Mouse (Mus musculus): ENCODE results near the gene Eml2. TPM values are rescaled to one million over a fixed set of nuclear protein-coding genes. Genes with fewer than 3 reads are reported as not detected.

Eml2 gene
- total RNA-seq, 2 experiments from 2014 or later = 131 to 138 TPM

DNA sequence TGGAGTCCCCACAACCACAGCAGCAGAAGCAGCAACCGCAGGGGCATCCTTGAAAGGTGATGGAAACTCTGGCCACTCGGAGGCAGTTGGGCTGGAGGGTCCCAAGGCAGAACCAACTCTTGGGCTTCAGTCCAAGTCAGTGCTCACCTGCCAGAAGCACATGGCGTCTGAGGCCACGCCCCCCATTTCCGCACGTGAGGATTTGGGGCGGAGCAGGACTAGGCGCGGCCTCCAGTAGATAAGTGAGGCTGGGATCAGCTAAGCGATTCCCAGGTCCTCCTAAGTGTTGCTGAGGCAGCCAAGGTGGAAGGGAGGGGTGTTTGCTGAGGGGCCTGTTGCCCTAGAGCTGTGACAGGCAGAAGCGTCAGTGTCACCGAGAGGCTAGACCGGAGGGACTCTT lies 11.2 kb upstream of the Eml2 start:
- H3K4me3 ChIP-seq = no peak overlapping the region

DNA sequence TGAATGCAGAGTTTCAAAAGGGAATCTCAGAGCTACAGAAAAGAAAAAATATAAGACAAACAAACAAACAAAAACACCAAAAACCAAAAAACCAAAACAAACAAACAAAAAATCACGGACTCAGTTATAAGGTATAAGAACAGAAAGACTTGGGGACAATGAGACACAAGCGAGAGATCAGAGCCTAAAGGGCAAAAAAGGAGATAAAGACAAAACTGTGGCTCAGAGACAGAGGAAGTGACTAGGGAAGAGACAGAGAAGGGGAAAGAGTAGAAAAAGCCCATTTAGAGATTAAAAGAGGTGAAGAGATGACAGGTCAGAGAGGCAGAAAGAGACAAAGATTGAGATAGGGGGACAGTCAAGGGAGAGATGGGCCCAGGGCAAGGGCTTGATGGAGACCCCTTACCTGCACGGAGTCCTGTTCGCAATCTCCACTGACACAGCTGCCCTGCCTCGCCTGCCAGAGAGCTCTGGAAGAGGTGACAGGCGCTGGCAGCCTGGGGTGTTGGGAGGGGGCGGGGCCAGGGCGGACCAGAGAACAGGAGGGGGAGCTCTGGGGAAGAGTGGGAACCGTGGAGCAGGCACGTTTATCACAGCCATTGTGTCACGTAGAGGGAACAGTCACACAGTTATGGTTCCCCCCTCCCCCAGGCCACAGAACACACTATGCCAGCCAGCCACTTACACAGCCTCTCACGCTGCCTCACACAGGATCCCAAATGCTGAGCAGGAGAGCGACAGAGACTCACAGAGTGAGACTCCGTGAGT lies 10.4 kb upstream of the Eml2 start, which contains the start of gene Gipr:
TSS of gene Gipr (minus strand) at position 472 of the 768 bp plus-strand sequence.
- no peak for DNase-seq (ENCODE audit: extremely low spot score in 1 of 2, low spot score in 2 of 2)
- H3K27ac ChIP-seq = no peak within 1 kb of the TSS
- no peak within 1 kb of the TSS for H3K4me3 ChIP-seq
- intact Hi-C loops (cut with DNase I) = no loop called here
- no peak for TF ChIP-seq CTCF (IDR thresholded peaks at IDR 0.05)

More for the DNA sequence above, 11.2 kb upstream of the Eml2 start:
- no peak for TF ChIP-seq CTCF (IDR thresholded peaks at IDR 0.05)
- no peak for DNase-seq (ENCODE audit: extremely low spot score in 1 of 2, low spot score in 2 of 2)
- H3K27ac ChIP-seq = no peak overlapping the region
- intact Hi-C loops (cut with DNase I) = no loop called here

DNA sequence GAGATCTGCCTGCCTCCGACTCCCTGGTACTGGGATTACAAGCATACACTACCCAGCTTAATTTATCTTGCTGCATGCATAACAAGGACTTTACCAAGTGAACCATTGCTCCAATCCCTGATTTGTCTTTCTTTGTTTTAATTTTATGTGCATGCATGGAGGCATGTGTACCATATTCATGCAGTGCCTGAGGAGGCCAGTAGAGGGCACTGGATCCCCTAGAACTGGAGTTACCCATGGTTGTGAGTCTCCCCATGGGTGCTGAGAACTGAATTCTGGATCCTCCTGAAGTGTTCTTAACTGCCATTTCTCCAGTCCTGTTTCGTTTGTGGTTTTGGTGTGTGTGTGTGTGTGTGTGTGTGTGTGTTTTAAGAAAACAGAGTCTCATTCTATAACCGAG lies 9.2 kb upstream of the Eml2 start:
- TF ChIP-seq CTCF (IDR thresholded peaks at IDR 0.05) = no peak; the same call in 1 of the 2 replicates
- Histone ChIP-seq H3K27ac (no peak overlapping the region), H3K4me3 (no peak overlapping the region)
- DNase-seq (ENCODE audit: extremely low spot score in 1 of 2, low spot score in 2 of 2) = no peak
- intact Hi-C loops (cut with DNase I) = no loop called here

DNA sequence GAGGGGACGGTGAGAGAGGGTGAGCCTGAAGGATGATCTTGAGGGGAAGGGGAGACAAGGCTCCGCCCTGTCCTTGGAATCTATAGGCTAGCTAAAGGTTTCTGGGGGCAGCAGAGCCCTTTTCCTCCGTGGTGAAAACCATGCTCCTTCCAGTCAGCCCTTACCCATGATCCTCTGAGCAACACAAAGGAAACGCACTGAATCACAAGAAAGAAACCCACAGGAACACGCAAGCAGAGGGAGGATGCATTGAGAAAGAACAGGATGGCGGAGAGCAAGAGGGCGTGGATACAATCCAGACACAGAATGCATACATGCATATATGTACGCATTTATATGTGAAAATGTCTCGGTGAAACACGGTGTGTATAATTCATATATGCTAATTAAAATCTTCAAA lies 6.7 kb upstream of the Eml2 start:
- intact Hi-C loops (cut with DNase I) = no loop called here
- Histone ChIP-seq H3K27ac (peak overlapping the region; percentile 54; the same call in 1 of the 2 replicates), H3K4me3 (no peak overlapping the region)
- no peak for TF ChIP-seq CTCF (IDR thresholded peaks at IDR 0.05)
- no peak for DNase-seq (ENCODE audit: extremely low spot score in 1 of 2, low spot score in 2 of 2)

DNA sequence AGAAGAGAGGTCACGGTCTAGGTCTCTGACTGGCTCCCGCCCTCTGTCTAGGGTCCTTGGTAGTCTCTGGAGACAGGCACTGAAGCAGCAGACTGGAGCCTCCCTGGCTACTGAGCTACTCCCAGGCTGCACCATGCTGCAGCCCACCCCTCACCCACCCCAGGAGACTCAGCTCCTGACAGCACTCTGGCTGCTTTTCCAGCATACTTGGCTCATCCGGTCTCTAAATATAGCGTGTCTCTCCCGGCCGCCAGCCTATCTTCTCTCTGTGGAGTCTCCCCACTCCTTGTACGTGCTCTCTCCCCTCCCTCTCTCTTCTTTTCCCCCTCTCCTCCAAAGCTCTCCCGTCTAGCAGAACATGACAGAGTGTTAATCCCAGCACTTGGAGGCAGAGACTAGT lies 6.1 kb upstream of the Eml2 start:
- H3K4me3 ChIP-seq = no peak overlapping the region
- peak overlapping the region; percentile 54 for H3K27ac ChIP-seq
- no peak for TF ChIP-seq CTCF (IDR thresholded peaks at IDR 0.05)
- intact Hi-C loops (cut with DNase I) = no loop called here
- DNase-seq (ENCODE audit: extremely low spot score in 1 of 2, low spot score in 2 of 2) = no peak

DNA sequence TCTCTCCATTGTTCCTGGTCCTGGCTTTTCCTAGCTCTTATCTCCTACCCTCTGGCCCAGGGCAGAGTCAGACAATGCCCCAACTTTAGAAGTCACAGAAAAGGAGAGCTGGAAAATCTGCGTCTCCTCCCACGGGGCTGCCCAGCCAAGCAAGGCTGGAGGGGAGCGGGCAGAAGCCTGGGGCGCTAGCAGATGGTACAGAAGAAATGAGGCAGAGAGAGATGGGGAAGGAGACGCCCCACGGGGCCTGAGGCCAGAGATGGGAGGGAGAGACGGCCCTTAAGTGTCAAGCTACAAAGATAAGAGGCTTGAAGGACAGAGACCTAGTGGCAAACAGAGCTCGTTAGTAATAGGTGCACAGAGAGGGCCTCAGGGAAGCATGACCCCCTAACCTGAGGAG lies 4.4 kb upstream of the Eml2 start:
- peak overlapping the region; percentile 56 for H3K27ac ChIP-seq
- no peak for TF ChIP-seq CTCF (IDR thresholded peaks at IDR 0.05)
- intact Hi-C loops (cut with DNase I) = no loop called here
- H3K4me3 ChIP-seq = no peak overlapping the region
- DNase-seq (ENCODE audit: extremely low spot score in 1 of 2, low spot score in 2 of 2) = no peak

DNA sequence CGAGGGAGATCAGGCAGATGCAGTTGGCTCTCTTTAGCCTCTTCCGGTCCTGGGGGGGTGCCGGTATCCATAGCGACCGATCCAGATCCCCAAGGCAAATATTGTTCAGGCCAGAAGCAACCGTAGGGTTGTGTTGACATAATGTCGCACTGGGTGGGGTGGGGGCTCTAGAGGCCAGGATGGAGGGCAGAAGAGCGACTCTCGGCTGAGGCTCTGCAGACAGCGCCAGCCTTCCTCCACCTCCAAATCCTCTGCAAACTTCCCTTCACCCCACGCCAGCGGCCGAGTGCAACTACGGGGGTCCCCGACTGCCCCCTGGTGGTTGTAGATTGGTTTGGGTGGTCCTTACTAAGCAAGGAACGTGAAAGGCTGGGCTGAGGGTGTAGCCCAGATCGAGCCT lies 3.3 kb upstream of the Eml2 start:
- peak overlapping the region; percentile 56; the same call in 1 of the 2 replicates for H3K27ac ChIP-seq
- H3K4me3 ChIP-seq = peak overlapping the region; percentile 39
- peak; percentile 84 to 86 for DNase-seq (ENCODE audit: extremely low spot score in 1 of 2, low spot score in 2 of 2)
- intact Hi-C loops (cut with DNase I) = loop anchor here (1.0 kb wide), 1 partner anchor 16 kb away; no protein-coding TSS in a partner anchor
- peak; percentile 85 for TF ChIP-seq CTCF (IDR thresholded peaks at IDR 0.05)

DNA sequence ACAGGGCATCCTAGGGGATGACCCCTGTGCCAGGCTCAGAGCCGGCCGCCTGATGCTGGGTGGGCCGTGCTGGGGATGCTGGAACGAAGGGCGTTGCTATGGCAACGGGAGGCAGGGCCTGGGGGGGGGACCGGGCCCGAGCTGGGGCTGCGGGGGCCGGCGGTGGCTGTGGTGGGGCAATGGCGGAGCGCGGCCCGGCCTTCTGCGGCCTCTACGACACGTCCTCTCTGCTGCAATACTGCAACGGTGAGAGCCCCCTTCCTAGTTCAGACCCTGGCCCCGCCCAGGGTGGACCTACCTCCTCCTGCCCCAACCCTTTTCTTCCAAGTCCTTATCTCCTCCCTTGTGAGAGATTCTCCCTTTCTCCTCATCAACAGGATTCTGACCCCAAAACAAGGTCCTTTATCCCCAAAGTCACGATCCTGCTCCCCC lies 311 bp downstream of the Eml2 start:
- DNase-seq (ENCODE audit: extremely low spot score in 1 of 2, low spot score in 2 of 2) = no peak
- TF ChIP-seq CTCF (IDR thresholded peaks at IDR 0.05) = no peak
- H3K4me3 ChIP-seq = peak overlapping the region; percentile 70
- intact Hi-C loops (cut with DNase I) = loop anchor here (5.0 kb wide), 1 partner anchor 126 kb away; no protein-coding TSS in a partner anchor
- H3K27ac ChIP-seq = peak overlapping the region; percentile 98

DNA sequence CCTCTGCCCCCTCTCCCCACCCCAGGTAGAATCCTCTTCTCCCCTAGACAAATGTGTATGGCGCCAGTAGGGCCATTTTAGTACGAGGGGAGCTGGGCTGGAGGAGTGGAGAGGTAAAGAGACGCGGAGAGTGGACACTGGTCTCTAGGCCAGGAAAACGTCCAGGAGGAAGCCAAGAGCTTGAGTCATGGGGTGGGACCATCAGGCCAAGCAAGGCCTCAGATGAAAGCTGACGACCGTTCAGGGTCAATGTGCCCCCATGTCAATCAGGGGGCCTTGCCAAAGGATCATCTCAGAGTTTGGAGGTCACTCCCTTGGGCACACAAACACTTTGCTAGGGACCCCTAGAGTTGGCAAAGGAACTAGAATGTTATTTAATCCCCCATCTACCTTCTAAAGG lies 995 bp downstream of the Eml2 start:
- no peak for TF ChIP-seq CTCF (IDR thresholded peaks at IDR 0.05)
- intact Hi-C loops (cut with DNase I) = loop anchor here (5.0 kb wide), 1 partner anchor 125 kb away; no protein-coding TSS in a partner anchor
- H3K27ac ChIP-seq = peak overlapping the region; percentile 98

DNA sequence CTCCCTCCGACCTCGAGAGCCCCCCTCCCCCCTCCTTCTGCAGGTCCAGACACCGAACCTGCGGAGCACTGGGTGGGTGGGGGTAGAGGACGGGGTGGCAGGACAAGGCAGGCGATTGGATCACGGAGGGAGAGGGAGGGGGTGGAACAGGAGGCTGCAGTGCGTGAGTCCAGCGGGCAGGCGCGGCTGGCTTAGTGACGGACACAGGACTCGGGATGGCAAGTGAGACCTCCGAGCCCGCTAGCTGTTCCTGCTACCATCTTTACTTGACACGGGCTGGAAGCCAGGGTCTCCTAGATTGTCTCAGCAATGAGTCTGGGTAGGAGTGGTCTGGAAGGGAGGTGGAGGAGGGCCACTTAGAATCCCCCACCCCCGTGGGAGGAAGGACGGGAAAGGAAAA lies 1.8 kb downstream of the Eml2 start:
- no peak for TF ChIP-seq CTCF (IDR thresholded peaks at IDR 0.05)
- Histone ChIP-seq H3K4me3 (peak overlapping the region; percentile 70), H3K27ac (peak overlapping the region; percentile 98)
- intact Hi-C loops (cut with DNase I) = loop anchor here (2.0 to 5.0 kb wide), 4 partner anchors 19 to 165 kb away; no protein-coding TSS in a partner anchor
- no peak for DNase-seq (ENCODE audit: extremely low spot score in 1 of 2, low spot score in 2 of 2)

More for the DNA sequence above, 995 bp downstream of the Eml2 start:
- peak overlapping the region; percentile 70 for H3K4me3 ChIP-seq
- DNase-seq (ENCODE audit: extremely low spot score in 1 of 2, low spot score in 2 of 2) = no peak

DNA sequence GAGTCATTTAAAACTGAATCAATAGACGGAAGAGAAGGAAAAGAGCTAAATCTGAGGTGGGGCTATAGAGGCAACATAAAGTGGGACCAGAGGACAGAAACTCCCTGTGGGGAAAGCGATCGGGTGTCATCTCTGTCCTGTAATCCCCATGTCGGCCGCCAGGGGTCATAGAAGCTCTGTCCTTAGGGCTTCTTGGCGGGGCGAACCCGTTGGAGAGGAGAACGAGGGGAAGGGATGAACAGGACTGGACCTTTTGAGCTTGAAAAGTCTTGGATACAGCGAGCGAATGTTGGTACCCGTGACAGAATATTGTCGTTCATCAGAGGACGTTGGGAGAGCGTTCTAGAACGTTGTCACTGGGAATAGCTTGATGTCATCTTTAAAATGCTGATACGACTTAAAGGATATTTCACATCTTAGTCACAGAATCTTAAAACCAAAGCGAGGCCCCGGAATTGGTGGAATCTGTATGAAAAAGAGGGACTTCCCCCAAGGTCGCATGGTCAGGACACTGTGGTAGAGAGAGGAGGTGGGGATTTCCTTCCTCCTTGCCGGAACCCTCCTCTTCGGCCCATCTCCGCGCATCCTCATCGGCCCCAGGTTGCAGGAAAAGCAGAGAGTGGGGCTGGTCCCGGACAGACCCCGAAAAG lies 2.3 kb downstream of the Eml2 start:
- intact Hi-C loops (cut with DNase I) = loop anchor here (2.0 to 5.0 kb wide), 4 partner anchors 18 to 164 kb away; no protein-coding TSS in a partner anchor
- TF ChIP-seq CTCF (IDR thresholded peaks at IDR 0.05) = peak; percentile 87
- Histone ChIP-seq H3K27ac (peak overlapping the region; percentile 98), H3K4me3 (peak overlapping the region; percentile 70)
- peak; percentile 80 to 88 for DNase-seq (ENCODE audit: extremely low spot score in 1 of 2, low spot score in 2 of 2)

DNA sequence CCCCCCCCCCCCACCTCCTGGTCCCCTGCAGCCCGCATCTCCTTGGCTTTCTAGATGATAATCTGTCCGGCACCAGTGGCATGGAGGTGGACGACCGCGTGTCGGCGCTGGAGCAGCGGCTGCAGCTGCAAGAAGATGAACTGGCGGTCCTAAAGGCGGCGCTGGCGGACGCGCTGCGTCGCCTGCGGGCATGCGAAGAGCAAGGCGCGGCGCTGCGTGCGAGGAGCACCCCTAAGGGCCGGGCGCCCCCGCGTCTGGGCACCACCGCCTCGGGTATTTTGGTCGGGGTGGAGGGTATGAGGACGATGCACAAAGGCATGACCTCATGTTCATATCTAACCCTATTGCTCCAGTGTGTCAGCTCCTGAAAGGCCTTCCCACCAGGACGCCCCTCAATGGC lies 3.0 kb downstream of the Eml2 start:
- Histone ChIP-seq H3K27ac (peak overlapping the region; percentile 0; the same call in 1 of the 2 replicates), H3K4me3 (peak overlapping the region; percentile 70)
- intact Hi-C loops (cut with DNase I) = loop anchor here (2.0 to 5.0 kb wide), 4 partner anchors 18 to 164 kb away; no protein-coding TSS in a partner anchor
- peak; percentile 67 to 76 for DNase-seq (ENCODE audit: extremely low spot score in 1 of 2, low spot score in 2 of 2)
- peak; percentile 62 for TF ChIP-seq CTCF (IDR thresholded peaks at IDR 0.05)

Measured in left cerebral cortex, adult 2 months (tissue).